Mouse (Mus musculus) cerebellum, adult 18-20 months (tissue): ENCODE results near the gene Tmem255b.
A peak's percentile ranks its signal among the peaks of the same experiment; 100 is the strongest.

Experiments used
- DNase-seq, 2 experiments: peaks; one replicate each; pipeline ENCODE4 v3.0.0; 2021

Gene Tmem255b

DNA sequence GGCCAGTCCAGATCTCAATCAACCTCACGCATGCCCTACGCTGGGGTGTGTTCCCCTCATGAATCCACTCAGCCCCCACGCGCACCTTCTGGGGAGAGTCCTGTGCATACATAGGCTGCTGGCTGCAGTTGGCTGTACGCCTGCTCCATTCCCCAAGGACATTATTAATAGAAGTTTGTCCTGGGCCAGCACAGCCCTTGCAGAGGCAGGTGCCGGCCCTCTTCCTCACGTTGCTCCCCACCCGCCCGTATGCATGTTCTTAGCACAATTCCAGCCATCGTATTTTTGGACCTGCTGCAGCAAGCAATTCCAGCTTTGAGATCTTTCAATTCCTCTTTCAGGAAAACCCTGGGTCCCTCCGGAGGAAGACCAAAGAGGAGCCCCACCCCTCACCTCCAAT, 58.0 kb downstream of the Tmem255b start:
- peak; percentile 38 to 47 for DNase-seq

DNA sequence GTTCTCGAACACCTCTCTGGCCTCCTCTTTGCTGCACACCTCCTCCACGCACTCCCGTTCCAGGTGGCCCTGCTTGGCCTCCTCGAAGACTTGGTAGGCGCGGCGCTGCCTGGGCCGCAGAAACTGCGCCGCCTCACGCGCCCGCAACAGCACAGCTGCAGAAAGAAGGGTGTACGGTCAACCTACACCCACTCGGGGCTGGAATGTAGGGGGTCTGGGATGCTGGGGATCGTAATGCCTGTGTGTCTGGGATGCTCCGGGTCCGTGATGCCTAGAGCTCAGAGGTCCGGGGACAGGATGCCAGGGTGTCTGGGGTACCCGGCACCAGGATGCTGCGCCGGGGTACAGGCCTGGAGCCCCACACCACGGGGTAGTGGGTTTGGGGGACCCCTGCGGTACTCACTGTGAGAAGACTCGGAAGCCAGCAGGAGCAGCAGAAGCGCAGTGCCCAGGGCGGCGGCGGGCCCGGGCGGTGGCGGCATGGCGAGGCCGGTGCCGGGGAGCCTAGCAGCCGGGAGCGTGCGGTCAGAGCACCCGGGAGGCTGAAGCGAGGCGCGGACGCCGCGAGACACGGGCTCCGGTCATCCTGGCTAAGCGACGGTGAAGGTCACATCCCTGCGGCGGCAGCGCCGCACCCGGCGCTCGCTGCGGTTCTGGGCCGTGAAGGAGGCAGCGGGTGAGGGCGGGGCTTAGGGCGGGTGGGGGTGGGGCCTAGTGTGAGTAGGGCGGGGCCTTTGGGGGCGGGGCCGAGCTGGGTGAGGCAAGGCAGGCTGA, 59.1 kb downstream of the Tmem255b start, which contains the start of gene Gas6:
Gene Gas6, minus strand, starts transcription at position 633 of the 774 bp plus-strand sequence.
- DNase-seq, result peak; percentile 74 to 83

DNA sequence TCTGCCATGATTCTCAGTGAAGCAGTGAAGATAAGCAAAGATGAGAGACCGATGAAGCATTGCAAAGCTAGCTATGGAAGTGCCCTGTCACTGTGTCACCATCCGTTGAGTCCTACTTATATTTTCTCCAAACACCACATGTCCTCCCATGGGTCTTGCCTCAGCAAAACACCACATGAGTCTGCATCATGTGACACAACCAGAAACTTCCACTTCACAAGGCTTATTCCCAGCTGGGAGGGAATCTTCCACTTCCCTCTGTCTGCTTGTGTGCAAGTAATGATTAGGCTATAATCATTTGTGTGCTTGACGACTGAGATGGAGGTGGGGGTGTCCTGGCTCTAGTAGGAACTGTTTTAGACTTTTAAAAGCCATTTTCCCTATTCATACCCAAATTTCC, 66.2 kb downstream of the Tmem255b start:
- no peak for DNase-seq

DNA sequence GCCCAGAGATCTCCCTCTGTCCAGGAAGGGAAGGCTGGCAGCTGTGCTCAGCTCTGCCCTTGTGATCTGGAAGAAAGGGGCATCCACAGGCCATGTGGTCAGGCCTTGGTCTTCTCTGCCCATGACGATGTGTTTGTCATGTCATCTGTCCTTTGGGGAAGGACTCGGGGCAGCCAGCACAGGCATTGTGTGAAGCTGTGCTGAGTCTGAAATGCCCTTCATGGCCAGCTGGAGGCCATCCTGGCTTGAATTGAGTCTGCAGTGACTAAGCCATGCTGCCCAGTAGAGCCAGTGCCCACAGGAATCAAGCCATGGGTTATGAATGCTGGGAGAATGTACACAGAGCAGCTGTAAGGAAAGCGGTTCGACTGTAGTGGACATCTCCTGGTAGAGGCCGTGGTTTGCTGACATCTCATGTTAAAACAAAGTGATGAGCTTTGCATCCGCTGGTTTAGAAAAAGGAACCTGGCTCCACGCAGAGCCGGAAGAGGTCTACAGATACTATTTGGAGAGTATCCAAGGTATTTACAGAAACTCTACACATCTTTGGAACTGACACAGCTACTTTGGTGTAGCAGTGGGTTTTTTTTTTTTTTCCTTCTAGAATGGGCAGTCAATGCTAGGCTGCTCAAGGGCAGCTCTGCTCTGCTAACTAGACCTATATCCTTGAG, 69.1 kb downstream of the Tmem255b start:
- DNase-seq, result no peak

DNA sequence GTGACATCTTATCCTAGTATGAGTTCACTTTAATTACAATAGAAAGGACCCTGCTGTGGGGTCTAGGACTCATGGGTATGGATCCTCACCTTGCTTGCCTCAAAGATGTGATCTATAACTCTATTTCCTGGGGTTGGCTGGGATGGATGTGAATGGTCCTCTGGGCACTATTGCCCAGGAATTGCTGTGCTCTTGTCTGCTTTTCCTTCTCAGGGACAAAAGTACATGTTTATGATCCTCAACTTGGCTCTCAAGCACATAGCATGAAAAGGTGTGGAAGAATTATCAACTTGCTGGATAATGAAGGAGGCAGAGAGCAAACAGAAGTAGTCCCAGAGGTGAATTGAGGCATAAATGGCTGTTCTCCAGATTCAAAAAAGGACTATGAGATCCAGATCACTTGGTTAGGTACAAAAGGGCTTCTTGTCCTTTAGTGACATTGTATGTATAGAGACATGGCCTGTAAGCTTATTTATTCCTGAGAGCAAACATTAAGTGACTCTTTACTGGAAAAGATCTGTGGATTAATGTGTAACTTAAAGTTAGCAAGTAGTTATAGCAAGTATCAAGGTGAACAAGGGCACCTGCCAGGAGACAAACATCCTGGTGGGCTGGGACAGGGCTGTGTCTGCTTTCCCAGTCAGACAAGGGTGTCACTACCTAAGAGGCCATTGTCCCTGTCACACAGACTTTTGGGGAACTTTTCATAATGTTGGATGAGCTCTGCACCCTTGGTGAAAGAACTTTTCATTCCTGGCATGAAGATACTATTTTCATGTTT, 70.1 kb downstream of the Tmem255b start:
- no peak for DNase-seq

DNA sequence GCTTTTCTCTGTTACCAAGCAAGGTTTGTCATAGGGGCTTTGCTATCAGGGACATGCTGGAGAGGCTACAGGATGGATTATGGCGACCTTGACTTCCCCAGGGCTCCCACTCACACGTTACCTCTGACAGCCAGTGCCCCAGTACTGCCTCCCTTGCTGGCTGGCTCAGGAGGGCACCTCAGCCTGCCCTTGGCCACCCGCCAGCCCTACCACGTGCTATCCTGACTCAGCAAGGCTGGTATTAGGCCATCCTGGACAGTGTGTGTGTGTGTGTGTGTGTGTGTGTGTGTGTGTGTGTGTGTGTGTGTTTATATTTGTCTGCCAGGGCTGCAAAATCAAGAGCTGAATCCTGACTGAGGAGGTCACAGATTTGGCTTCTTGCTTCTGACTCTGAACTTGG, 71.9 kb downstream of the Tmem255b start:
- DNase-seq, result peak in 1 of 2 experiments; percentile 46

DNA sequence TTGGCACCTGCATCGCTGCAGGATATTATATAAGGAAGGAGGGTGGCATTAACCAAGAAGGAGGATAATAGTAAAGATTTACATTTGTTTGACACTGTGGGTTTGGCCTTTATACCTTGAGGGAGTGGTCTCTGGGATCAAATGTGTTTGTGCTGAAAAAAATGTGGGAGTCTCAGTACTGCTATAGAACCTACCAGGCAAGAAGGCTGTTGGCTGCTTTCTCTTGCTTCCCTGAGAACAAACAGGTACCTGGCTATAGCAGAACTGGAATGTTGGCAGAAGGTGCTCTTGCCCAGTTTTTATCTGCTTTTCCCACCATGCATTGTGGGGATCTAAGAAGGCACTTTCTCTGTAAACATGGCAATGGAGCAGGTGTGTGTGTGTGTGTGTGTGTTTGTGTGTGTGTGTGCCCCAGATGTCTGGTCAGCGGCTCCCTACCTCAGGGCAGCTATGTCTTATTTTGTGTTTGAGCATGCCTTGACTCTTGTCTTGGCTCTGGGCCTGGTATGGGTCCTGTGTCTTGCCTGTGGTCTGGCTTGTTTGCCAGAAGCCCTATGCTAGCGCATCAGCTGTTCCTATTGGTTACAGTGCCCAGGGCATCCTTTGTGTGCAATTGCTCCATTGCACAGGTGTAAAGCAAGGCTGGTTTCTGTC, 72.4 kb downstream of the Tmem255b start:
- no peak for DNase-seq

DNA sequence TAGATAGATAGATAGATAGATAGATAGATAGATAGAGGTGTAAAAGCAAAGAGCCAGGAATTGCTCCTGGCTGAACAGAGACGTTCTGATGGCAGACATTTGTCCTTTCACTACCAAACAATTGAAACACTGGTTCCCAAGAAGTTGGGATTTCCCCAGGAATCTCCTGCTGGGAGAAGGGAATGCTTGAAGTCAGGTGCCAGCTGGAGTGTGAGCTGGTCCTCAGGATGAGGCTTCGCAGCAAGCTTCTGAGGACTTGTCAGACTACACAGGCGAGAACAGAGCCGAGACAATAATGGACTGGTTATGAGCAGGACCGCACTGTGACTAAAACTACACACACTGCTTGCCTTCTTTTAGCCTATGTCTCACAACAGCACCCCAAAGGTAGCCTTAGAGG, 77.0 kb downstream of the Tmem255b start:
- DNase-seq, result peak; percentile 67 to 70

DNA sequence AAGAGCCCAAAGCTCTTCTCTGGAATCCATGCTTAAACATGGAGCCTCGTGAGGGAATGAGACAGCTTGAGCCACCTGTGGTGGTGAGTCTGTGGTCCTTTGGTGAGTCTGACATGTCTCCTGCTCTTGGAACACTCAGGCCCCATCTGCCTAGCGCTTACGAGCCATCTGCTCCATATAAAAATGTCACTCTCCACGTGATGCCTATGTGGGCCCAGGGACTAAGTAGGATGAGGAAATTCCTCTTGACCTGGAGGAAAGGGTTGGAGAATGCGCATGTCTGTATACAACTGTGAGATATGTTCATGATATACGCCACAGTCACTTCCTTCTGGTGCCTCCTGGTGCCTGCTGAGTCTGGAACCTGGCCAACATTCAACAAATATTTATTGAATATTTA, 77.7 kb downstream of the Tmem255b start:
- DNase-seq, result peak; percentile 82 to 84

DNA sequence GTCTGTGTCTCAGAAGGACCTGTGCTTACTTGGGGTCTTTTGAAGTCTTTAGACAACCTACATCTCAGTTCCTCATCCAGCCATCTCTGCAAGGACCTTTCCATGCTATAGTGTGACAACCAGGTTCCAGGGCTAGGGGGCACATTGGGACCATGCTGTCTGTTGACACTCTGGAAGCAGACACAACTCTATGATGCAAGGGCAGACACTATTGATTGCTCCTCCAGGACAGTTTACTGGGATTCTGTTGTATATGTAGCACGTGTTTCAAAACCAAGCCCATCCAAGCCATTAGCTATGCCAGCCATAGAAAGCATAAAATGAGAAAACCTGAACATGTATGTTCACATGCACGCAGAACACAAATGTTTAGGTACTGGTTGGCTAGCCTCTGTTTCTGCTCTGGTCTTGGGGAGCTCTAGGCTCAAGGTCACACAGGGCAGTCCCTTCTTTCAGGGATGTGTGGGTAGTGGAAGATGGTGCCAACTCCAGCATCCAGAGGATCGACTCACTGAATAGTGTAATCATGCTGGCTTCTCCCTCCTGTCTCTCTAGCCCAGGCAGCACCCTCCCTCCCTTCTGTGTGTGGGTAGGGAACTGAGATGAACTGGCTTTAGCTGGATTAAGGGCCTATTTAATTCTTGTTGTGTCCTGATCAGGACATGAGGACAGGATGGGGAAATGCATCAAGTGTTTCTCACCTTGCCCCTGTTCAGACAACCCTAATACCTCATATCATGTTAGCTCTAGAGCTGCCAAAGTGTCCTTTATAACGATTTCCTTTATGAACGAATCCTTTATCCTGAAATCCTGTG, 78.8 kb downstream of the Tmem255b start:
- no peak for DNase-seq

DNA sequence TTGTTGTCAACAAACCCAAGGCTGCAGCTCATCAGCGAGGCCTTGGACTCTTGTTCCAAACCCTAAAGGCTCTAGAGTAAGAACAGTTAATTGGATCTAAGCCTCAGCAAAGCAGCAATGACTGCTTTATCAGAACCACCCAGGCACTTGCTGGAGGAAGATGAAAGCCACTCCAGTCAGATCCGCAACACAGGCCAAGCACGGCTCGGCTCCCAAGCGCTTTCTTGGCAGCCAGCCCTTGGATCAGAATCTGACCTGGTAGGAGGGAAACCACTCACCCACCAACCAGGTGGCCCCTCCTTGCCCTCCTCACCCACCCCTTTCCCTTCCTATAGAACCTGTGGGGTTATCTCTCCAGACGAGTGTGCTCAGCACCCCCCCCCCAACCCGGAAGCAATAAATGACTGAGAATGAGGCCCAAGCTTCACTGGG, 81.0 kb downstream of the Tmem255b start:
- peak; percentile 58 to 60 for DNase-seq

DNA sequence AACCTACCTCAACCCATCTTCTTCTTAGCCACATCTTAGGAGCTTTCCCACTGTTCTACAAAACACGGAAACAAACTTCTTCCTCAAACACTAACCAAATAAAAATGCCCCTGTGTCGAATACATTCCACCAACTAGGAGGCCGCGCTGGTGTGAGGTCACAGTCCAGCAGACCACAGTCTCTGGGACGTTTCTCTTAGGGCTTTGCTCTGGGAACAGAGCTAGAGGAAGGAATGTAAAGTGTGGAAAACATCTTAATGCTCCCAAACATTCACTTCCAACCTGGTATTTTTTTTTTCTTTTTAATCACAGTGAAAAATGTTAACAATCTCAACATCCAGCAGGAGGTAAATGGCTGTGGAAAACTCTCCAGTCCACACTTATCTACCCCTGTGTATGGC, 81.7 kb downstream of the Tmem255b start:
- DNase-seq, result no peak

DNA sequence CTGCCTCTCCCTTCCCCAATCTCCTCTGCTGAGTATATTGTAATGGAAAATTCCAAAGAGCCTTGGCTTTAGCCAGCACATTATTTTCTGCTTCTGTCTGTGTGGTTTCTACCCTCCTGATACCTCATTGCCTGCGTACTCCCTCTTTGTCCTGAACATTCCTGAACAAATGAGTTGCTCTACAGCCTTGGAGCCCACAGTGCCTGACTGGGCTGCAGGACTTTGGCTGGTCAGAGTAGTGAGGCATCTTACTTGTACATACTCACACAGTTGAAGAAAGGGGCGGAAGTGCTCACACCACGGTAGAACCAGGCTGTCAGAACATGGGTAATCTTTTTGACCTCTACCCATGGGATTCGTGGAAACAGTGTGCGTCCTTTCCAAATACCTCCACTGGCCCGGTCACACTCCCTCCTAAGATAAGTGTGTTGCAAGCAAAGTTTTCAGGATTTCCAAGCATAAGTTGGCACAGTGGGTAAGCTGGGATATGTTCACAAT, 82.3 kb downstream of the Tmem255b start:
- no peak for DNase-seq
